Mouse (Mus musculus) hindbrain, embryonic 16.5 days (tissue): ENCODE results near the gene Pik3cg. TPM values are rescaled to one million over a fixed set of nuclear protein-coding genes. Genes with fewer than 3 reads are reported as not detected.

Experiments used
- ATAC-seq: fragments of 200-750 bp; cut with Nextera tagmentation; 2 replicates; pipeline ENCODE4 v1.8.0; 2017; ENCODE audit warnings: moderate TSS enrichment, moderate library complexity
- H3K27ac ChIP-seq: fragments of 300-500 bp; sonication (generic); 2 replicates; pipeline ENCODE4 v1.5.1; 2014; ENCODE audit warnings: low read depth, mild to moderate bottlenecking, control low read depth, low read length, moderate library complexity
- H3K27me3 ChIP-seq: fragments of 300-500 bp; sonication (generic); replicated peaks from 2 replicates; pipeline ENCODE4 v1.6.1; 2014; ENCODE audit warnings: low read length; ENCODE audit not compliant: control insufficient read depth, insufficient read depth
- H3K36me3 ChIP-seq: fragments of 300-500 bp; sonication (generic); 2 replicates; pipeline ENCODE4 v1.6.1; 2014; ENCODE audit warnings: mild to moderate bottlenecking, low read length, moderate library complexity, mixed read lengths; ENCODE audit not compliant: control insufficient read depth, insufficient read depth
- H3K4me1 ChIP-seq: fragments of 300-500 bp; sonication (generic); 2 replicates; pipeline ENCODE4 v1.6.1; 2014; ENCODE audit warnings: low read depth, low read length; ENCODE audit not compliant: control insufficient read depth, insufficient read depth
- H3K4me2 ChIP-seq: fragments of 300-500 bp; sonication (generic); 2 replicates; pipeline ENCODE4 v1.6.1; 2014; ENCODE audit warnings: mild to moderate bottlenecking, low read length, control low read depth, moderate library complexity
- H3K4me3 ChIP-seq: fragments of 300-500 bp; sonication (generic); 2 replicates; pipeline ENCODE4 v1.5.1; 2014; ENCODE audit warnings: mild to moderate bottlenecking, low read length, control low read depth, moderate library complexity
- H3K9ac ChIP-seq: fragments of 300-500 bp; sonication (generic); 2 replicates; pipeline ENCODE4 v1.6.1; 2014; ENCODE audit warnings: low read depth, mild to moderate bottlenecking, control low read depth, low read length, moderate library complexity
- H3K9me3 ChIP-seq: fragments of 300-500 bp; sonication (generic); 2 replicates; pipeline ENCODE4 v1.6.1; 2014; ENCODE audit warnings: mild to moderate bottlenecking, low read length, moderate library complexity; ENCODE audit not compliant: control insufficient read depth
- WGBS: fragments of 180-500 bp; shearing (Covaris S2); extraction: QIAGEN DNeasy Blood & Tissue Kit; methylation state at CpG from one replicate; pipeline ENCODE4 v1.1.7; 2014; 5-methylcytosine and 5-hydroxymethylcytosine counted together
- polyA plus RNA-seq: library from polyadenylated mRNA; unstranded; fragments of >200 nt; fragmentation: Nextera tagmentation; extraction: Ambion mirVana; gene quantifications from 2 replicates; pipeline ENCODE4 v1.2.1, GENCODE M21; 2015

Gene Pik3cg
- polyA plus RNA-seq, 1 experiment from 2014 or later, result 0.98 TPM

GRCm38 (mm10) chr12:32194358-32194757 is 14.1 kb downstream of the Pik3cg start:
- Histone ChIP-seq H3K4me3 (no peak overlapping the region), H3K9ac (no peak overlapping the region), H3K4me1 (no peaks in the 10 kb centered on the region), H3K36me3 (no peaks in the 10 kb centered on the region), H3K27me3 (no peaks in the 10 kb centered on the region), H3K27ac (no peak overlapping the region), H3K4me2 (no peak overlapping the region), H3K9me3 (no peaks in the 10 kb centered on the region)
- WGBS, result 91% methylated on average over 1 of the region's 1 CpGs
- ATAC-seq, result no peak

GRCm38 (mm10) chr12:32190927-32191326 is 17.5 kb downstream of the Pik3cg start:
- Histone ChIP-seq H3K4me3 (no peak overlapping the region), H3K4me1 (no peaks in the 10 kb centered on the region), H3K27me3 (no peaks in the 10 kb centered on the region), H3K4me2 (no peak overlapping the region), H3K9ac (no peak overlapping the region), H3K27ac (no peak overlapping the region), H3K36me3 (no peaks in the 10 kb centered on the region), H3K9me3 (no peaks in the 10 kb centered on the region)
- no peak for ATAC-seq
- WGBS, result 89% methylated on average over 4 of the region's 4 CpGs

- WGBS, result 48% methylated on average over 5 of the region's 5 CpGs
- no peak overlapping the region for H3K4me3 ChIP-seq
- no peak overlapping the region for H3K9ac ChIP-seq
- no peaks in the 10 kb centered on the region for H3K27me3 ChIP-seq
- H3K4me2 ChIP-seq, result no peak overlapping the region
- no peak overlapping the region for H3K27ac ChIP-seq
- no peaks in the 10 kb centered on the region for H3K36me3 ChIP-seq
- no peaks in the 10 kb centered on the region for H3K4me1 ChIP-seq
- H3K9me3 ChIP-seq, result no peaks in the 10 kb centered on the region
- ATAC-seq, result no peak
These were observed 20.7 kb downstream of the Pik3cg start for GRCm38 (mm10) chr12:32187668-32188236.

- Histone ChIP-seq H3K9ac (no peak overlapping the region), H3K4me1 (no peaks in the 10 kb centered on the region), H3K4me3 (no peak overlapping the region), H3K4me2 (no peak overlapping the region), H3K27me3 (no peaks in the 10 kb centered on the region), H3K9me3 (no peaks in the 10 kb centered on the region), H3K27ac (no peak overlapping the region), H3K36me3 (no peaks in the 10 kb centered on the region)
- no peak for ATAC-seq
- WGBS, result 82% methylated on average over 6 of the region's 6 CpGs
These were observed 21.7 kb downstream of the Pik3cg start for GRCm38 (mm10) chr12:32186627-32187255.

- Histone ChIP-seq H3K36me3 (no peaks in the 10 kb centered on the region), H3K4me2 (no peak overlapping the region), H3K9ac (no peak overlapping the region), H3K27ac (no peak overlapping the region), H3K27me3 (no peaks in the 10 kb centered on the region), H3K4me3 (no peak overlapping the region), H3K9me3 (no peaks in the 10 kb centered on the region), H3K4me1 (no peaks in the 10 kb centered on the region)
- ATAC-seq, result no peak
- WGBS, result 96% methylated on average over 3 of the region's 3 CpGs
These were observed 23.6 kb downstream of the Pik3cg start for GRCm38 (mm10) chr12:32184874-32185273.

GRCm38 (mm10) chr12:32183584-32183983 is 24.9 kb downstream of the Pik3cg start:
- Histone ChIP-seq H3K27me3 (no peaks in the 10 kb centered on the region), H3K4me2 (no peak overlapping the region), H3K36me3 (no peaks in the 10 kb centered on the region), H3K27ac (no peak overlapping the region), H3K9me3 (no peaks in the 10 kb centered on the region), H3K9ac (no peak overlapping the region), H3K4me1 (no peaks in the 10 kb centered on the region), H3K4me3 (no peak overlapping the region)
- 77% methylated on average over 1 of the region's 1 CpGs for WGBS
- no peak for ATAC-seq

- no peaks in the 10 kb centered on the region for H3K27me3 ChIP-seq
- H3K9me3 ChIP-seq, result no peaks in the 10 kb centered on the region
- H3K27ac ChIP-seq, result no peak overlapping the region
- 93% methylated on average over 15 of the region's 15 CpGs for WGBS
- H3K4me3 ChIP-seq, result no peak overlapping the region
- no peaks in the 10 kb centered on the region for H3K4me1 ChIP-seq
- no peak overlapping the region for H3K9ac ChIP-seq
- no peaks in the 10 kb centered on the region for H3K36me3 ChIP-seq
- H3K4me2 ChIP-seq, result no peak overlapping the region
- ATAC-seq, result no peak
These were observed 25.6 kb downstream of the Pik3cg start for GRCm38 (mm10) chr12:32182632-32183419.

GRCm38 (mm10) chr12:32181885-32182284 is 26.6 kb downstream of the Pik3cg start:
- H3K9me3 ChIP-seq, result no peaks in the 10 kb centered on the region
- no peaks in the 10 kb centered on the region for H3K27me3 ChIP-seq
- H3K4me2 ChIP-seq, result no peak overlapping the region
- H3K4me1 ChIP-seq, result no peaks in the 10 kb centered on the region
- no peak overlapping the region for H3K27ac ChIP-seq
- H3K36me3 ChIP-seq, result no peaks in the 10 kb centered on the region
- H3K4me3 ChIP-seq, result no peak overlapping the region
- ATAC-seq, result no peak
- 55% methylated on average over 4 of the region's 4 CpGs for WGBS
- H3K9ac ChIP-seq, result no peak overlapping the region

- 90% methylated on average over 6 of the region's 6 CpGs for WGBS
- Histone ChIP-seq H3K27ac (no peak overlapping the region), H3K9ac (no peak overlapping the region), H3K27me3 (no peaks in the 10 kb centered on the region), H3K4me2 (no peak overlapping the region), H3K4me3 (no peak overlapping the region), H3K4me1 (no peaks in the 10 kb centered on the region), H3K36me3 (no peaks in the 10 kb centered on the region), H3K9me3 (no peaks in the 10 kb centered on the region)
- ATAC-seq, result no peak
These were observed 34.0 kb downstream of the Pik3cg start for GRCm38 (mm10) chr12:32174437-32174836.
